Mouse (Mus musculus) forebrain, embryonic 13.5 days (tissue): ENCODE measurements around the gene 2300002M23Rik. TPM values are rescaled to one million over a fixed set of nuclear protein-coding genes. Genes with fewer than 3 reads are reported as not detected.

ENCODE experiments used
- ATAC-seq: fragments of 200-750 bp; cut with Nextera tagmentation; 2 replicates; pipeline ENCODE4 v1.8.0; 2017
- H3K27ac ChIP-seq: fragments of 300-500 bp; sonication (generic); 2 replicates; pipeline ENCODE4 v1.5.1; 2015; ENCODE audit warnings: inconsistent platforms, mild to moderate bottlenecking, moderate library complexity
- H3K27me3 ChIP-seq: fragments of 300-500 bp; sonication (generic); 2 replicates; pipeline ENCODE4 v1.6.1; 2015; ENCODE audit warnings: mild to moderate bottlenecking, inconsistent platforms
- H3K36me3 ChIP-seq: fragments of 300-500 bp; sonication (generic); 2 replicates; pipeline ENCODE4 v1.6.1; 2015; ENCODE audit warnings: mild to moderate bottlenecking, inconsistent platforms; ENCODE audit not compliant: poor library complexity, severe bottlenecking
- H3K4me1 ChIP-seq: fragments of 300-500 bp; sonication (generic); 2 replicates; pipeline ENCODE4 v1.6.1; 2015; ENCODE audit warnings: inconsistent platforms
- H3K4me2 ChIP-seq: fragments of 300-500 bp; sonication (generic); 2 replicates; pipeline ENCODE4 v1.6.1; 2015; ENCODE audit warnings: inconsistent platforms, mild to moderate bottlenecking, moderate library complexity
- H3K4me3 ChIP-seq: fragments of 300-500 bp; sonication (generic); 2 replicates; pipeline ENCODE4 v1.5.1; 2015; ENCODE audit warnings: mild to moderate bottlenecking, inconsistent platforms
- H3K9ac ChIP-seq: fragments of 300-500 bp; sonication (generic); 2 replicates; pipeline ENCODE4 v1.6.1; 2015; ENCODE audit warnings: mild to moderate bottlenecking, inconsistent platforms
- H3K9me3 ChIP-seq: fragments of 300-500 bp; sonication (generic); replicated peaks from 2 replicates; pipeline ENCODE4 v1.6.1; 2016; ENCODE audit warnings: inconsistent platforms
- WGBS: fragments of 180-500 bp; shearing (Covaris S2); methylation state at CpG from one replicate; pipeline ENCODE4 v1.1.7; 2015; 5-methylcytosine and 5-hydroxymethylcytosine counted together
- polyA plus RNA-seq: library from polyadenylated mRNA; unstranded; fragments of >200 nt; fragmentation: Nextera tagmentation; extraction: Ambion mirVana; gene quantifications from 2 replicates; pipeline ENCODE4 v1.2.1, GENCODE M21; 2015

2300002M23Rik gene
- polyA plus RNA-seq, 1 experiment from 2014 or later, result not detected

GRCm38 (mm10) chr17:35544001-35544400, 23.2 kb upstream of the 2300002M23Rik start:
- Histone ChIP-seq H3K27ac (no peak overlapping the region), H3K4me2 (no peak overlapping the region), H3K4me3 (no peak overlapping the region), H3K9me3 (no peaks in the 10 kb centered on the region), H3K4me1 (peaks cover 19% of the 10 kb centered on the region; the same call in 1 of the 2 replicates), H3K9ac (no peak overlapping the region), H3K27me3 (0 out of 2 replicates have a peak, but pooled peaks cover 3% of the 10 kb centered on the region), H3K36me3 (no peaks in the 10 kb centered on the region)
- WGBS, result 85% methylated on average over 6 of the region's 6 CpGs
- ATAC-seq, result no peak

DNA sequence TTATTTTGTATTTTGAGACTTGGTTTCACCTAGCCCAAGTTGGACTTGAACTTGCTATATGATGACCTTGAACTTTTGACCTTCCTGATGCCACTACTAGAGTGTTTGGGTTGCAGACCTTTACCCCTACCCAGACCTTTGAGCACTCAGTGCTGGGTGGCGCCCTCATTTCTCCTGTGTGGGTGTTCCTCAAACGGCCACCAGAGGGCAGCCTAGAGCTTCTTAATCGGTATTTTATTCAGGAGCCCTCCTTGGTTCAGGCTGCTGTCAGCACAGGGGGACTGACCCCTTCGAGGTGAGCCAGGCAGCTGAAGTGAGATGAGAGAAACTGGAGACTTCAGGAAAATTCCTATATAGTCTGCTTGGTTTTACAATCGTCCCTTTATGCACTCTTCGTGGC, 22.6 kb upstream of the 2300002M23Rik start:
- Histone ChIP-seq H3K36me3 (no peaks in the 10 kb centered on the region), H3K9me3 (no peaks in the 10 kb centered on the region), H3K27me3 (0 out of 2 replicates have a peak, but pooled peaks cover 3% of the 10 kb centered on the region), H3K4me2 (no peak overlapping the region), H3K4me1 (peaks cover 23% of the 10 kb centered on the region; the same call in 1 of the 2 replicates), H3K27ac (no peak overlapping the region), H3K4me3 (no peak overlapping the region), H3K9ac (no peak overlapping the region)
- peak; percentile 36; the same call in 1 of the 2 replicates for ATAC-seq
- WGBS, result 28% methylated on average over 6 of the region's 6 CpGs

DNA sequence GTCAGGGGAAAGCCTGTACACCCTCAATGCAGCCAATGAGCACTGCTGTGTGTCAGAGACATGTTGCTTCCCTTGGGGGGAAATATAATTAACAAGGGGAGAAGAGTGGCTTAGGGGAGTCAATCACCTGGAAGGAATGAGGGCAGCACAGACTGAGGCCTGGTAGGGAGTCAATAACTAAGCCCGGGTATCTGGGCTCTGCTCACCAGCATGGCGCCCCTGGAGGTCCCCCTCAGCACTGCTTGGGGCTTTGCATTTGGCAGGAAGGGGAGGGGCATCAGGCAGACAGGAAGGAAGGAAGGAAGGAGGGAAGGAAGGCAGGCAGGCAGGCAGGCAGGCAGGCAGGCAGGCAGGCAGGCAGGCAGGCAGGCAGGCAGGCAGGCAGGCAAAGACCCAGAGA, 19.8 kb upstream of the 2300002M23Rik start:
- Histone ChIP-seq H3K4me1 (peaks cover 23% of the 10 kb centered on the region; the same call in 1 of the 2 replicates), H3K4me2 (no peak overlapping the region), H3K9ac (no peak overlapping the region), H3K9me3 (no peaks in the 10 kb centered on the region), H3K27ac (no peak overlapping the region), H3K36me3 (no peaks in the 10 kb centered on the region), H3K27me3 (0 out of 2 replicates have a peak, but pooled peaks cover 3% of the 10 kb centered on the region), H3K4me3 (no peak overlapping the region)
- WGBS, result 55% methylated on average over 2 of the region's 2 CpGs
- no peak for ATAC-seq

DNA sequence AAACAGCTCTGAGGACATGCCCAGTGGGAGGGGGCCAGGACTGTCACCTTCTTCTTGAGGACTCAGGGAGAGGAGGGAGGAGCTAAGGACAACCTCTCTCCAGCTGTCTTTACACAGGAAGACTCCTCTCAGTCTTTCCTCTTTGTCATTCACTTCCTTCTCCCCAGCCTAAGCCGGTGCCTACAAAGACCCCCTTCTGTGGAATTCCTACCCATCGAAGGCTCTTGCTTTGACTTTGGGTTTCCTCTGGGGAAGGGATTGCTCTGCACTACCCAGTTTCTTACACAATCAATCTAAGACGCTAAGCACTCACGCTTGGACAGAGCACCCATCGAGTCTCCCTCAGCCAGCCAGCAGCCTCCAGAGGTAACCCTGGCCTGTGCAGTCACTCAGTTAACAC, 18.6 kb upstream of the 2300002M23Rik start:
- Histone ChIP-seq H3K36me3 (no peaks in the 10 kb centered on the region), H3K4me1 (peaks cover 14% of the 10 kb centered on the region; the same call in 1 of the 2 replicates), H3K9me3 (no peaks in the 10 kb centered on the region), H3K4me3 (no peak overlapping the region), H3K4me2 (no peak overlapping the region), H3K27me3 (0 out of 2 replicates have a peak, but pooled peaks cover 3% of the 10 kb centered on the region), H3K27ac (no peak overlapping the region), H3K9ac (no peak overlapping the region)
- no peak for ATAC-seq
- 14% methylated on average over 5 of the region's 5 CpGs for WGBS

GRCm38 (mm10) chr17:35549437-35550142, 17.7 kb upstream of the 2300002M23Rik start:
- WGBS, result 57% methylated on average over 15 of the region's 15 CpGs
- peak; percentile 41; the same call in 1 of the 2 replicates for ATAC-seq
- H3K4me3 ChIP-seq, result no peak overlapping the region

GRCm38 (mm10) chr17:35550143-35550494, 17.1 kb upstream of the 2300002M23Rik start:
- Histone ChIP-seq H3K9ac (no peak overlapping the region), H3K27me3 (0 out of 2 replicates have a peak, but pooled peaks cover 3% of the 10 kb centered on the region), H3K27ac (no peak overlapping the region), H3K36me3 (no peaks in the 10 kb centered on the region), H3K4me1 (peaks cover 14% of the 10 kb centered on the region; the same call in 1 of the 2 replicates), H3K4me3 (no peak overlapping the region), H3K4me2 (no peak overlapping the region), H3K9me3 (no peaks in the 10 kb centered on the region)
- 94% methylated on average over 4 of the region's 4 CpGs for WGBS
- no peak for ATAC-seq

More at GRCm38 (mm10) chr17:35549437-35550142, 17.7 kb upstream of the 2300002M23Rik start:
- peaks cover 14% of the 10 kb centered on the region; the same call in 1 of the 2 replicates for H3K4me1 ChIP-seq
- H3K36me3 ChIP-seq, result no peaks in the 10 kb centered on the region
- H3K9ac ChIP-seq, result no peak overlapping the region
- H3K27ac ChIP-seq, result 0 out of 2 replicates have a peak overlapping the region, but pooled peaks have one; percentile 19
- H3K9me3 ChIP-seq, result no peaks in the 10 kb centered on the region
- 0 out of 2 replicates have a peak, but pooled peaks cover 3% of the 10 kb centered on the region for H3K27me3 ChIP-seq
- no peak overlapping the region for H3K4me2 ChIP-seq

GRCm38 (mm10) chr17:35550871-35551270, 16.4 kb upstream of the 2300002M23Rik start:
- H3K27me3 ChIP-seq, result 0 out of 2 replicates have a peak, but pooled peaks cover 3% of the 10 kb centered on the region
- no peak overlapping the region for H3K4me2 ChIP-seq
- H3K9ac ChIP-seq, result no peak overlapping the region
- peaks cover 14% of the 10 kb centered on the region; the same call in 1 of the 2 replicates for H3K4me1 ChIP-seq
- no peak overlapping the region for H3K27ac ChIP-seq
- no peak overlapping the region for H3K4me3 ChIP-seq
- no peaks in the 10 kb centered on the region for H3K36me3 ChIP-seq
- no peaks in the 10 kb centered on the region for H3K9me3 ChIP-seq
- no peak for ATAC-seq
- WGBS, result 58% methylated on average over 8 of the region's 8 CpGs

DNA sequence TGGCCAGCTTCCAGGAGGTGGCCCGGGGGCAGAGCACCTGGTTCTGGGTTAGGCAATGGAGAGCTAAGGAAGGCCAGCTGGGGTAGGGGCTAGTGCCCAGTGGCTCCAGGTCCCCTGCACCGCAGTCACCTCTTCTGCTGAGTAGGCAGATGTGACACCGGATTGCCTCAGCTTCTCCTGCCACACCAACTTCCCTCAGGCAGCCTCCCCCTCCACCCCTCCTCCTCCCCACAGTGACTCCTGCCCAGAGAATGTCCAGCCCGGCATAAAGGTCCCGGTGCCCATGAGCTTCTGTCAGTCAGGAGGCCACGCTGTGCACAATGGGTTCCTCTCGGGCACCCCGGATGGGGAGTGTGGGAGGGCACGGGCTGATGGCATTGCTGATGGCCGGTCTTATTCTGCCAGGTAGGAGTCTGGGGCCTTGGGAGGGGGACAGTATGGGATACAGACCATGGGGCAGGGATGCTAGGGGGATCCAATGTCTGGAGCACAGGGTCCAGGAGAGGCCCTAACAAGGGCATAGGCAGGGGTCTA, 15.3 kb upstream of the 2300002M23Rik start, which contains the start of gene Cdsn:
TSS of gene Cdsn (plus strand) at position 248 of the 534 bp plus-strand sequence.
- H3K4me3 ChIP-seq, result no peak within 1 kb of the TSS
- H3K27ac ChIP-seq, result no peak within 1 kb of the TSS
- H3K27me3 ChIP-seq, result 0 out of 2 replicates have a peak, but pooled peaks cover 3% of the 10 kb centered on the region
- H3K4me2 ChIP-seq, result no peak within 1 kb of the TSS
- no peaks in the 10 kb centered on the region for H3K9me3 ChIP-seq
- H3K36me3 ChIP-seq, result no peaks in the 10 kb centered on the region
- 73% methylated on average over 10 of the region's 10 CpGs for WGBS
- H3K4me1 ChIP-seq, result peaks cover 8% of the 10 kb centered on the region; the same call in 1 of the 2 replicates
- H3K9ac ChIP-seq, result no peak within 1 kb of the TSS
- ATAC-seq, result no peak

DNA sequence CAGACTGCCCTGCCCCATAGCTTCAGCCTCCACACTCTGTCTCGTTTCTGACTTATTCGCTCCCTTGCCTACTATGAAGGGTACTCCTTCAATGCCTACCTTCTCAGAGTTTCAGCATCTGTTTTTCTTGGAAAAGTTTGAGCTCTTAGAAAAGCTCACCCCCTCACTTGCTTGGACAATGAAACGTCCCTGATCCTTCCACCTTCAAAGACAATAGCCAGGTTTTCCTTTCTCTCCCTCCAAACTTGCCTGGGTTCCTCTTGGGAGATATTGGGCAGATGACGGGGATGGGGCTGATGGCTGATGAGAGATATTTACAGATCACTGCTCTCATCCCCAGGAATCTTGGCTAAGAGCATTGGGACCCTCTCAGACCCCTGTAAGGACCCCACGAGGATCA, 12.9 kb upstream of the 2300002M23Rik start:
- no peaks in the 10 kb centered on the region for H3K9me3 ChIP-seq
- ATAC-seq, result no peak
- H3K4me3 ChIP-seq, result no peak overlapping the region
- no peaks in the 10 kb centered on the region for H3K27me3 ChIP-seq
- H3K4me2 ChIP-seq, result no peak overlapping the region
- H3K4me1 ChIP-seq, result 0 out of 2 replicates have a peak, but pooled peaks cover 3% of the 10 kb centered on the region
- H3K9ac ChIP-seq, result no peak overlapping the region
- 80% methylated on average over 5 of the region's 5 CpGs for WGBS
- H3K27ac ChIP-seq, result no peak overlapping the region
- H3K36me3 ChIP-seq, result no peaks in the 10 kb centered on the region

DNA sequence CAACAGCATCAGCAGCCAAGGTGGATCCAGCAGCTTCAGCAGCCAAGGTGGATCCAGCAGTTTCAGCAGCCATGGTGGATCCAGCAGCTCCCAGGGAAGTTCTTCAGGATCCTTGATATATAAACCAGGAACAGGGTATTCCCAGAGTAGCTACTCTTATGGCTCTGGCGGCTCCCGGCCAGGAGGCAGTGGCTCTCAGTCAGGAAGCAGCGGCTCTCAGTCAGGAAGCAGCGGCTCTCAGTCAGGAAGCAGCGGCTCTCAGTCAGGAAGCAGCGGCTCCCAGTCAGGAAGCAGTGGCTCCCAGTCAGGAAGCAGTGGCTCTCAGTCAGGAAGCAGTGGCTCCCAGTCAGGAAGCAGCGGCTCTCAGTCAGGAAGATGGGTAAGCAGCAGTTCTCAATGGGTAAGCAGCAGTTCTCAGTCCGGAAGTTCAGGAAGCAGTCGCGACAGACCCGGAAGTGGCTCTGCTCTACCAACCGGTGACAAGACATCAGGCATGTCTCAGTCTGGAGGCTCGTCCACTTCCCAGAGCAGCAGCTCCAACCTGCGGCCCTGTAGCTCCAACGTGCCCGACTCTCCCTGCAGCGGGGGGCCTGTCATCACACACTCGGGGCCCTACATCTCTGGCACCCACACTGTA, 12.4 kb upstream of the 2300002M23Rik start:
- Histone ChIP-seq H3K9ac (no peak overlapping the region), H3K4me3 (no peak overlapping the region), H3K27me3 (no peaks in the 10 kb centered on the region), H3K4me2 (no peak overlapping the region), H3K36me3 (no peaks in the 10 kb centered on the region), H3K4me1 (no peaks in the 10 kb centered on the region), H3K9me3 (no peaks in the 10 kb centered on the region), H3K27ac (no peak overlapping the region)
- ATAC-seq, result no peak
- 94% methylated on average over 18 of the region's 18 CpGs for WGBS

GRCm38 (mm10) chr17:35556186-35556765, 11.0 kb upstream of the 2300002M23Rik start:
- H3K4me1 ChIP-seq, result no peaks in the 10 kb centered on the region
- H3K9me3 ChIP-seq, result no peaks in the 10 kb centered on the region
- no peak overlapping the region for H3K4me3 ChIP-seq
- no peaks in the 10 kb centered on the region for H3K27me3 ChIP-seq
- H3K4me2 ChIP-seq, result no peak overlapping the region
- 90% methylated on average over 13 of the region's 13 CpGs for WGBS
- H3K9ac ChIP-seq, result no peak overlapping the region
- no peaks in the 10 kb centered on the region for H3K36me3 ChIP-seq
- no peak overlapping the region for H3K27ac ChIP-seq
- no peak for ATAC-seq
